Mouse (Mus musculus) lung, postnatal 14 days (tissue): ENCODE data around the gene Aldh1l1.

Experiments used
- DNase-seq: peaks from one replicate; pipeline ENCODE4 v3.0.0; 2021

Aldh1l1 gene

GRCm38 (mm10) chr6:90486176-90486921 is at the start of gene Aldh1l1:
Gene Aldh1l1, plus strand, starts transcription at chr6:90486427.
- no peak for DNase-seq

DNA sequence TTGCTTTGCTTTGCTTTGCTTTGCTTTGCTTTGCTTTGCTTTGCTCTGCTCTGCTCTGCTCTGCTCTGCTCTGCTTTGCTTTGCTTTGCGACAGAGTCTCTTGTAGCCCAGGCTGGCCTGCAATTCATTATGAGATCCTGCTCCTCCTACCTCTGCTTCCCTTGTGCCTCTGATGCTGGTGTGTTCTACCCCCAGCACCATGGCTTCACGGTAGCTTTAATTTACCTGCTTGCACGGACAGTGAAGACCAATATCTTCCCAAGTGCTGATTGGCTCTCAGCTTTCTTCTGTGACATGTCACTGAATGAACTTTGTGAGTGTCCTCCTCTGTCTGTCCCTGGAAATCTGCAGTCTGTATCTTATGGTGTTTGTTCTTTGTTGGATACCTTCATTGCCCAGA is 49.2 kb upstream of the Aldh1l1 start:
- no peak for DNase-seq

- DNase-seq: no peak
Observed at GRCm38 (mm10) chr6:90446883-90447282, 39.3 kb upstream of the Aldh1l1 start.

GRCm38 (mm10) chr6:90450179-90450578 is 36.0 kb upstream of the Aldh1l1 start:
- peak; percentile 97 for DNase-seq

GRCm38 (mm10) chr6:90450697-90451096 is 35.5 kb upstream of the Aldh1l1 start:
- DNase-seq: peak; percentile 57

GRCm38 (mm10) chr6:90451512-90451911 is 34.7 kb upstream of the Aldh1l1 start:
- no peak for DNase-seq

GRCm38 (mm10) chr6:90452603-90453002 is 33.6 kb upstream of the Aldh1l1 start:
- no peak for DNase-seq

DNA sequence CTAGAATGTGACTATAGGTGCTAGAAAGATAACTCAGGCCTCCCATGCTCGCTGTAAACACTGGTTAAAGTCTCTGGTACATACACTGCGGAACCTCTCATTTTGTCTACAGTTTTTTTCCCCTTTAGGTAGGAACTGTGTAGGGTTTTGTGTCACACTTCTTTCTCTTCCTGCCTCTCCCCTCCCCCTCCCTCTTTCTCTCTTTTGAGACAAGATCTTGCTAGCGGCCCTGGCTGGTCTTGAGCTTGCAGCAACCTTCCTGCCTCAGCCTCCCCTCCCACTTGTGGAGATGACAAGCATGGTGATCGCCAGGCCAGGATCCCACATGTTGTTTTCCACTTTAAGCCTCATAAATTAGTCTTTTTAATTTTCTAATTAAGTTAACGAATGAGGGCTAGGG is 32.5 kb upstream of the Aldh1l1 start:
- DNase-seq: no peak

GRCm38 (mm10) chr6:90457421-90457820 is 28.8 kb upstream of the Aldh1l1 start:
- DNase-seq: no peak

DNA sequence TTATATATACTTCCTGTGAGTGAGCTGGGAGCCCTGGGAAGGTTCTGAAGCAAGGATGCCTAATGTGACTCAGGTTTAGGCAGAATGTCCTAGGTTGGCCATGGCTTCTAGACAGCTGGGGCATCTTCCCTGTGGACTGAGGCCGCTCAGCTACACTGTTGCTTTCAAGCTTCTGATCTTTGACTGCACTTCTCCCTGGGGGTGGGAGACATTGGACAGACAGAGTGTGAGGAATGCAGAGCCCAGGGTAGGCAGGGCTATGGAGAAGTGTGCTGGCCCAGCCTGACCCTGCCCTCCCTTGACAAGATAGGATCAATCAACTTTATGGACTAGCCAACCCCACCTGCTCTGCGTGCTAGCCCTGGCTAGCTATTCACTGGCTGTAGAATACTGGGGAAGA is 25.0 kb upstream of the Aldh1l1 start:
- no peak for DNase-seq

GRCm38 (mm10) chr6:90461771-90462170 is 24.5 kb upstream of the Aldh1l1 start:
- no peak for DNase-seq

DNA sequence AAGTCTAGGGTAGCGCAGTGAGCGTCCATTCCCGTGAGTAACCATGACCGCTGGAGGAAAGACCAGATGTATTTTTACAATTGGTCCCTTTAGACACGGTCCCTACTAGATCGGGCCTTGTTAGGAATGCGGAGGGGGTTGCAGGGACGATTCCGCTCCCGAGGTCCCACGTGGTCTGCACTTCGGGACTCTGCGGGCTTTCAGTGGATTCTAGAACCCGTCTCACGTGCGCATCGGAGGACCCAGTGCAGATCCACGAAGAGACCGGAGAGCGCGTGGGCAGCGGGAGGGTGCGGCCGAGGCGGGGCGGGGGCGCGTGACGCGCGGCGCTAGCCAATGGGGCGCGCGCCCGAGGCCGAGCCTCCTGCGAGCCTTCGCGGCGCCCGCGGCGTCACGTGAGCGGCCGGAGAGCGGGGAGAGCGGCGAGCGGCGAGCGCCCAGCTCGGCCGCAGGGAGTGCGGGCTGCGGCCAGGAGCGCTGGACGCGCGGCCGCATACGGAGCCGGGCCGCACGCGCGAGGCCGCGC is 24.0 kb upstream of the Aldh1l1 start, which contains the start of gene Klf15:
Klf15 (plus strand) TSS at position 396 of the 526 bp plus-strand sequence.
- peak; percentile 83 for DNase-seq

DNA sequence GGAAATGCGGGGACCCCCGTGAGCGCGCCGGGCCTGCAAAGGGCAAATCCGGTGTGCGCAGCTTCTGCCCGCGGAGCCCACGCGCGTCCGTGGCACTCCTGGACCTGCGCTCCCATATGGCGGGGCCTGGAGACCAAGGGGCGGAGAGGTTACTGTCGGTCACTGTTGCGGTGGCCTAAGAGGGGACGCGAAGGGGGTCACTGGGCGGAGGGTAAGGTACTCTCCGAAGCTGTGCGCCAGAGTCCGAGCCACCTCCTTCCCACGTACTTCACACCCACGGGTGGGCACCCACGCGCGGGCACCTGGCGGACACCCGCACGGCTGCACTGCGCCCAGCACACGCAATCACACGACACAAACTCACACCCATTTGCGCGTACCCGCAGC is 23.4 kb upstream of the Aldh1l1 start:
- peak; percentile 28 for DNase-seq

DNA sequence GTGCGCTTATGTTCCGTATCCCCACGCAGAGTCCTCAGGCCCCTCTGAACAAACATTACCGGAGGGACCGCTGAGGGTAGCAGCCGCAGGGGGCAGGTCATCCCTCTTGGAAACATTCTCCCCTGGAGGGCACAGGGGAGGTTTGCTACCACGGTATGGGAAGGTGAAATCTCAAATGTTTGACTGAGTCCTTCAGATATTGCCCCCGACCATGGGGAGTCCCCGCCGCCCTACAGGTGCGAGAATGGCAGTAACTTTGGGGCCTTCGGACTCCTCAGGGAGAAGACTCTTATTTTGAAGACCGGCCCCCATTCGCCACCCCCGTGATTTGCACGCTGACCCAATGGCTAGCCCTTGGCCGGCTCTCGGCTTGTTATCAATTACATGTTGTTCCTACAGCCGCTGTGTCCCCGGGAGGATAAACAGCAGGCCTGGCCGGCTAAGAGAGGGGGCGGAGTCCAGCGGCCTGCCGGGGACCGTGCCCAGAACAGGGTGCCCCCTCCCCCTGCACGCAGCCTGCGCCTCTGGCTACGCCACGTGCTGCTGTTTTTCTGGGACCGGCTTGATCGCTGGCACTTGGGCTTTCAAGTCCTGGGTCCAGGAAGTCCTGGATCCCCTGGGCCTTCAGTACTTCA is 22.9 kb upstream of the Aldh1l1 start:
- peak; percentile 92 for DNase-seq

DNA sequence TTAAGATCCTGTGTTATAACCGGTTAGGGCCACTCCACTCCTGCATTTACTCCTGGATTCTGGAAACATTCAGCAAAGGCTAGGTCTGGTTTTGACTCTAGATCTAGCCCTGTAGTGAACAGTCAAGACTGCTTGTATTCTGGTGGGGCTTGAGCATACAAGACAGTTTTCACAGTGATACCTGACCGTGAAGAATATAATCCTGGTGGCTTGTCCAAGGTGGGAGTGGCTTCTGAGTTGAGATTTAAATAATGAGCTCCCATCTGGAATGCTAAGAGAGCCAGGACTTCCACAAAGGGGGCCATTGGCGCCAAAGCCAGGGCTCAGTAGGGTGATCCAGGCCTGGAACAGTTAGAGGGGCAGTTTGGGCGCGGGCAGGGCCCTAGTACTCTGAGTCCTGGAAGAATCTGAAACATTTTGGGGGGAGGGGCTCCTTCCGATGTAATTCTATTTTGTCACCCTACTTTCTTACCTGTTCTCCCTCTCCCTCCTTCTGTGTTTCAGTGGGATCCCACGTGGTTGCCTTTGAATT is 22.3 kb upstream of the Aldh1l1 start:
- DNase-seq: no peak

- no peak for DNase-seq
Observed at GRCm38 (mm10) chr6:90465028-90465640, 21.1 kb upstream of the Aldh1l1 start.

DNA sequence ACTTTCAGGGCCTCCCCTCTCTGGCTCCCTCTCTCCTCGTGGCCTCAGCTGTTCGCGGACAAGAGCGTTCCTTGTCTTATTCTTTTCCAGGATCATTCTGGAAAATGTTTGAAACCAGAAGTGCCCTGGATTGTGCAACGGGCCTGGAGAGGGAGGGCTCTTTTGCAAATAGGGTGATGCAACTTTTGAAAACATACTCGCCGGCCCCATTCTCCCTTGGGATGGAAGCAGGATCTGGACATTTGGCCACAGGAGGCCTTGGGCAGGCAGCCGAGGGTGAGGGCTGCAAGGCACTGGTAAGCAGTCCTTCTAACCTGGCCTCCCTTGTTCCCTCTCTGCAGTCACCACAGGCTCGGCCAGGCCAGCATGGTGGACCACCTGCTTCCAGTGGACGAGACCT is 20.1 kb upstream of the Aldh1l1 start:
- peak; percentile 77 for DNase-seq

- DNase-seq: no peak
Observed at GRCm38 (mm10) chr6:90466847-90467410, 19.3 kb upstream of the Aldh1l1 start.

GRCm38 (mm10) chr6:90468216-90468615 is 18.0 kb upstream of the Aldh1l1 start:
- DNase-seq: no peak

DNA sequence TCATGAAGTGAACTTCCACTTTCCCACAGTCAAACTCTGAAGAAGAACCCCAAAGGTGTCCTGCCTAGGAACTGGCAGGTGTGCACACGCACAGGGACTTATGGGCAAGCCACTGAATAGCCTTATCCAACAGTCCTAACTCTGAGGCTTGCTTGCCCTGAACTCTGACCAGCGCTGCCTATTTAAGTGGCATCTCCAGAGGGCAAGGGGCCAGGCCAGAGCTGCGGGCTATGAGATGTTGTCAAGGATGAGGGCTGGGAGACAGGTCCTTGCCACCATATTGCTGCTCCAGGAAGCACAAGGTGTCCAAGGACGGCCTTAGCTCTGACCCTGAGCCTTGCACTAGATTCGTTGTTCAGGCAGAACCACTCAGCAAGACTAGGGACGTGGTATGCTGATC is 17.2 kb upstream of the Aldh1l1 start:
- no peak for DNase-seq

DNA sequence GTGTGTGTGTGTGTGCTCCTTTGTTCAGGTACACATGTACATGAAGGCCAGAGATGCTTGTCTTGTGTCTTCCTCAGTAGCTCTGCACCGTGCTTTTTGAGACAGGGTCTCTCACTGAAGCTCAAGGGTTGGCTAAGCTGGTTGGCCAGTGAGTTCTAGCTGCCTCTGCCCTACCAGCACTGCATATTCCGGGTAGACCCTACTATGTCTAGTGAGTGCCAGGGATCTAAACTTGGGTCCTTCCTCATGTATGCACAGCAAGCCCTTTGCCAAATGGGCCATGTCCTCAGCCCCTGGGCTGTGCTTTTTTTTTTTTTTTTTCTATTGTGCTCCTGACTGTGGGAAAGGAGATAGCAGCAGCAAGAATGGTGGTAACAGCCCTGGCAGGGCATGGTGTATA is 16.0 kb upstream of the Aldh1l1 start:
- DNase-seq: no peak

GRCm38 (mm10) chr6:90470947-90471541 is 15.2 kb upstream of the Aldh1l1 start:
- DNase-seq: peak; percentile 70

DNA sequence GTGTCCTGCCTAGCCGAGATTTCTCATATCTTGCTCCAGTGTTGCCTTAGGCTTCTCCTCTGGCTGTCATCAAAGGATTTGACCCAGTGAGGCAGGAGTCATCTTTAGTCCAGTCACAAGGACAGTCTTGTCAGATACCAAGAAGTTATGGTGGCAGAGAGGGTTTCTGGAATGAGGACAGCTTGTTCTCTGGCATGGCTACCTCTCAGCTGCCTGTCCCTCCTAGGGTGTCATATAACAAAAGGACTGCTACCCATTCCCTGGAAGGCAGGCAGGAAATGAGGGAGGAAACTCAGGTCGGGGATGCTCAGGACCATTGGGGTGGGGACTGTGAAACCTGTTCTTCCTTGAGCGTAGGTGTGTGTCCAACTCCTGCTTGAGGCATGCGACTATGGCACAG is 14.1 kb upstream of the Aldh1l1 start:
- DNase-seq: no peak
